Mouse (Mus musculus): ENCODE data around the gene Clhc1. TPM values are rescaled to one million over a fixed set of nuclear protein-coding genes. Genes with fewer than 3 reads are reported as not detected.

The Clhc1 gene
- polyA plus RNA-seq, 1 experiment from 2014 or later: 0.63 TPM

GRCm38 (mm10) chr11:29549425-29549778, 1.7 kb downstream of the Clhc1 start:
- peaks cover 12% of the 10 kb centered on the region for H3K4me1 ChIP-seq (replicated peaks; ENCODE audit: control insufficient read depth, insufficient read depth, low read length)
- ATAC-seq: no peak
- peaks cover 7% of the 10 kb centered on the region; the same call in 1 of the 2 replicates for H3K36me3 ChIP-seq (ENCODE audit: control insufficient read depth, insufficient read depth)
- no peak overlapping the region for H3K9ac ChIP-seq (replicated peaks; ENCODE audit: low read depth, low read length)
- H3K4me2 ChIP-seq (ENCODE audit: low read length): no peak overlapping the region
- WGBS: 90% methylated on average over 1 of the region's 1 CpGs
- H3K4me3 ChIP-seq (replicated peaks; ENCODE audit: low read length): no peak overlapping the region
- H3K27ac ChIP-seq (ENCODE audit: low read length): no peak overlapping the region
- no peaks in the 10 kb centered on the region for H3K27me3 ChIP-seq (replicated peaks; ENCODE audit: control insufficient read depth, insufficient read depth, low read length)
- H3K9me3 ChIP-seq (ENCODE audit: control insufficient read depth, low read length): no peaks in the 10 kb centered on the region

GRCm38 (mm10) chr11:29560452-29560851, 12.7 kb downstream of the Clhc1 start:
- H3K4me2 ChIP-seq (ENCODE audit: low read length): no peak overlapping the region
- ATAC-seq: no peak
- 92% methylated on average over 9 of the region's 9 CpGs for WGBS

GRCm38 (mm10) chr11:29560990-29561389, 13.2 kb downstream of the Clhc1 start:
- Histone ChIP-seq H3K9me3 (ENCODE audit: control insufficient read depth, low read length) (no peaks in the 10 kb centered on the region), H3K27me3 (replicated peaks; ENCODE audit: control insufficient read depth, insufficient read depth, low read length) (no peaks in the 10 kb centered on the region), H3K4me1 (replicated peaks; ENCODE audit: control insufficient read depth, insufficient read depth, low read length) (no peaks in the 10 kb centered on the region), H3K9ac (replicated peaks; ENCODE audit: low read depth, low read length) (no peak overlapping the region), H3K27ac (ENCODE audit: low read length) (no peak overlapping the region), H3K36me3 (ENCODE audit: control insufficient read depth, insufficient read depth) (no peaks in the 10 kb centered on the region), H3K4me2 (ENCODE audit: low read length) (no peak overlapping the region), H3K4me3 (replicated peaks; ENCODE audit: low read length) (no peak overlapping the region)
- 91% methylated on average over 3 of the region's 3 CpGs for WGBS
- no peak for ATAC-seq

More at GRCm38 (mm10) chr11:29560452-29560851, 12.7 kb downstream of the Clhc1 start:
- H3K27ac ChIP-seq (ENCODE audit: low read length): no peak overlapping the region
- H3K9me3 ChIP-seq (ENCODE audit: control insufficient read depth, low read length): no peaks in the 10 kb centered on the region
- no peaks in the 10 kb centered on the region for H3K27me3 ChIP-seq (replicated peaks; ENCODE audit: control insufficient read depth, insufficient read depth, low read length)
- no peak overlapping the region for H3K9ac ChIP-seq (replicated peaks; ENCODE audit: low read depth, low read length)
- no peaks in the 10 kb centered on the region for H3K4me1 ChIP-seq (replicated peaks; ENCODE audit: control insufficient read depth, insufficient read depth, low read length)
- H3K36me3 ChIP-seq (ENCODE audit: control insufficient read depth, insufficient read depth): no peaks in the 10 kb centered on the region
- no peak overlapping the region for H3K4me3 ChIP-seq (replicated peaks; ENCODE audit: low read length)

- Histone ChIP-seq H3K36me3 (ENCODE audit: control insufficient read depth, insufficient read depth) (no peaks in the 10 kb centered on the region), H3K27ac (ENCODE audit: low read length) (no peak overlapping the region), H3K9me3 (ENCODE audit: control insufficient read depth, low read length) (no peaks in the 10 kb centered on the region), H3K4me2 (ENCODE audit: low read length) (no peak overlapping the region), H3K4me3 (replicated peaks; ENCODE audit: low read length) (no peak overlapping the region), H3K9ac (replicated peaks; ENCODE audit: low read depth, low read length) (no peak overlapping the region), H3K4me1 (replicated peaks; ENCODE audit: control insufficient read depth, insufficient read depth, low read length) (no peaks in the 10 kb centered on the region), H3K27me3 (replicated peaks; ENCODE audit: control insufficient read depth, insufficient read depth, low read length) (no peaks in the 10 kb centered on the region)
- 86% methylated on average over 2 of the region's 2 CpGs for WGBS
- no peak for ATAC-seq
These were observed 15.7 kb downstream of the Clhc1 start for GRCm38 (mm10) chr11:29563406-29563805.

- no peaks in the 10 kb centered on the region for H3K9me3 ChIP-seq (ENCODE audit: control insufficient read depth, low read length)
These were observed 23.8 kb downstream of the Clhc1 start for GRCm38 (mm10) chr11:29571536-29571935.

GRCm38 (mm10) chr11:29572656-29573055, 24.9 kb downstream of the Clhc1 start:
- no peak overlapping the region for H3K4me2 ChIP-seq (ENCODE audit: low read length)
- H3K36me3 ChIP-seq (ENCODE audit: control insufficient read depth, insufficient read depth): no peaks in the 10 kb centered on the region
- ATAC-seq: no peak
- no peaks in the 10 kb centered on the region for H3K4me1 ChIP-seq (replicated peaks; ENCODE audit: control insufficient read depth, insufficient read depth, low read length)
- no peaks in the 10 kb centered on the region for H3K27me3 ChIP-seq (replicated peaks; ENCODE audit: control insufficient read depth, insufficient read depth, low read length)
- no peak overlapping the region for H3K9ac ChIP-seq (replicated peaks; ENCODE audit: low read depth, low read length)
- H3K27ac ChIP-seq (ENCODE audit: low read length): no peak overlapping the region
- no peaks in the 10 kb centered on the region for H3K9me3 ChIP-seq (ENCODE audit: control insufficient read depth, low read length)
- H3K4me3 ChIP-seq (replicated peaks; ENCODE audit: low read length): no peak overlapping the region
- 74% methylated on average over 2 of the region's 2 CpGs for WGBS

More at GRCm38 (mm10) chr11:29571536-29571935, 23.8 kb downstream of the Clhc1 start:
- H3K4me1 ChIP-seq (replicated peaks; ENCODE audit: control insufficient read depth, insufficient read depth, low read length): no peaks in the 10 kb centered on the region
- no peak overlapping the region for H3K27ac ChIP-seq (ENCODE audit: low read length)
- 89% methylated on average over 3 of the region's 3 CpGs for WGBS
- no peak for ATAC-seq
- no peaks in the 10 kb centered on the region for H3K27me3 ChIP-seq (replicated peaks; ENCODE audit: control insufficient read depth, insufficient read depth, low read length)
- H3K9ac ChIP-seq (replicated peaks; ENCODE audit: low read depth, low read length): no peak overlapping the region
- H3K4me2 ChIP-seq (ENCODE audit: low read length): no peak overlapping the region
- H3K36me3 ChIP-seq (ENCODE audit: control insufficient read depth, insufficient read depth): no peaks in the 10 kb centered on the region
- H3K4me3 ChIP-seq (replicated peaks; ENCODE audit: low read length): no peak overlapping the region

GRCm38 (mm10) chr11:29579610-29580009, 31.9 kb downstream of the Clhc1 start:
- Histone ChIP-seq H3K27ac (ENCODE audit: low read length) (no peak overlapping the region), H3K9me3 (ENCODE audit: control insufficient read depth, low read length) (no peaks in the 10 kb centered on the region)

GRCm38 (mm10) chr11:29595217-29595616, 47.5 kb downstream of the Clhc1 start:
- Histone ChIP-seq H3K4me2 (ENCODE audit: low read length) (no peak overlapping the region), H3K9me3 (ENCODE audit: control insufficient read depth, low read length) (no peaks in the 10 kb centered on the region), H3K36me3 (ENCODE audit: control insufficient read depth, insufficient read depth) (no peaks in the 10 kb centered on the region), H3K27me3 (replicated peaks; ENCODE audit: control insufficient read depth, insufficient read depth, low read length) (no peaks in the 10 kb centered on the region), H3K9ac (replicated peaks; ENCODE audit: low read depth, low read length) (no peak overlapping the region), H3K4me1 (replicated peaks; ENCODE audit: control insufficient read depth, insufficient read depth, low read length) (no peaks in the 10 kb centered on the region), H3K4me3 (replicated peaks; ENCODE audit: low read length) (no peak overlapping the region), H3K27ac (ENCODE audit: low read length) (no peak overlapping the region)
- peak; percentile 63; the same call in 1 of the 2 replicates for ATAC-seq

More at GRCm38 (mm10) chr11:29579610-29580009, 31.9 kb downstream of the Clhc1 start:
- Histone ChIP-seq H3K36me3 (ENCODE audit: control insufficient read depth, insufficient read depth) (no peaks in the 10 kb centered on the region), H3K9ac (replicated peaks; ENCODE audit: low read depth, low read length) (no peak overlapping the region), H3K4me3 (replicated peaks; ENCODE audit: low read length) (no peak overlapping the region), H3K27me3 (replicated peaks; ENCODE audit: control insufficient read depth, insufficient read depth, low read length) (no peaks in the 10 kb centered on the region), H3K4me2 (ENCODE audit: low read length) (no peak overlapping the region), H3K4me1 (replicated peaks; ENCODE audit: control insufficient read depth, insufficient read depth, low read length) (no peaks in the 10 kb centered on the region)
- no peak for ATAC-seq

GRCm38 (mm10) chr11:29597159-29597558, 49.4 kb downstream of the Clhc1 start:
- no peak overlapping the region for H3K4me3 ChIP-seq (replicated peaks; ENCODE audit: low read length)
- no peak for ATAC-seq
- no peaks in the 10 kb centered on the region for H3K4me1 ChIP-seq (replicated peaks; ENCODE audit: control insufficient read depth, insufficient read depth, low read length)
- no peak overlapping the region for H3K4me2 ChIP-seq (ENCODE audit: low read length)
- H3K9me3 ChIP-seq (ENCODE audit: control insufficient read depth, low read length): no peaks in the 10 kb centered on the region
- H3K9ac ChIP-seq (replicated peaks; ENCODE audit: low read depth, low read length): no peak overlapping the region
- no peak overlapping the region for H3K27ac ChIP-seq (ENCODE audit: low read length)
- H3K27me3 ChIP-seq (replicated peaks; ENCODE audit: control insufficient read depth, insufficient read depth, low read length): no peaks in the 10 kb centered on the region
- no peaks in the 10 kb centered on the region for H3K36me3 ChIP-seq (ENCODE audit: control insufficient read depth, insufficient read depth)

- no peak for ATAC-seq
- no peaks in the 10 kb centered on the region for H3K27me3 ChIP-seq (replicated peaks; ENCODE audit: control insufficient read depth, insufficient read depth, low read length)
These were observed 51.2 kb downstream of the Clhc1 start for GRCm38 (mm10) chr11:29599000-29599399.

More at GRCm38 (mm10) chr11:29599000-29599399, 51.2 kb downstream of the Clhc1 start:
- Histone ChIP-seq H3K9ac (replicated peaks; ENCODE audit: low read depth, low read length) (no peak overlapping the region), H3K27ac (ENCODE audit: low read length) (no peak overlapping the region), H3K9me3 (ENCODE audit: control insufficient read depth, low read length) (no peaks in the 10 kb centered on the region), H3K4me3 (replicated peaks; ENCODE audit: low read length) (no peak overlapping the region), H3K4me1 (replicated peaks; ENCODE audit: control insufficient read depth, insufficient read depth, low read length) (no peaks in the 10 kb centered on the region), H3K36me3 (ENCODE audit: control insufficient read depth, insufficient read depth) (no peaks in the 10 kb centered on the region), H3K4me2 (ENCODE audit: low read length) (no peak overlapping the region)

Data from forebrain, embryonic 16.5 days (tissue).